Mouse (Mus musculus): Measurements from ENCODE around the gene Hist1h3h.
"Not testable (repeated sequence)": the region's sequence is repeated elsewhere in the genome, so short reads cannot be mapped to it uniquely, and the experiment has no call there.

- not testable (repeated sequence) for TF ChIP-seq CTCF (IDR thresholded peaks at IDR 0.05; ENCODE audit: low read depth, low read length)
- peak; percentile 35; the same call in 1 of the 2 replicates for TF ChIP-seq POLR2A (IDR thresholded peaks at IDR 0.05; ENCODE audit: borderline replicate concordance, low read depth, low read length)
Measured at GRCm38 (mm10) chr13:21721757-21722372, 4.4 kb downstream of the Hist1h3h start, which contains the start of gene Hist1h2bm.
